Mouse (Mus musculus) C2C12 (cell line): ENCODE results near the gene Cnpy2. TPM values are rescaled to one million over a fixed set of nuclear protein-coding genes. Genes with fewer than 3 reads are reported as not detected.

Experiments used
- H3K27me3 ChIP-seq: one replicate; pipeline ENCODE4 v1.6.1; 2011; ENCODE audit not compliant: control insufficient read depth, insufficient read depth, insufficient read length
- H3K36me3 ChIP-seq: one replicate; pipeline ENCODE4 v1.6.1; 2011; ENCODE audit not compliant: control insufficient read depth, insufficient read depth
- H3K4me3 ChIP-seq: one replicate; pipeline ENCODE4 v1.5.1; 2011; ENCODE audit warnings: mild to moderate bottlenecking, control low read depth; ENCODE audit not compliant: poor library complexity, insufficient read depth, severe bottlenecking
- H3K79me2 ChIP-seq: one replicate; pipeline ENCODE4 v1.6.1; 2011; ENCODE audit not compliant: control insufficient read depth, insufficient read depth
- H3K79me3 ChIP-seq: one replicate; pipeline ENCODE4 v1.6.1; 2011; ENCODE audit warnings: low read depth, control low read depth
- H3ac ChIP-seq: one replicate; pipeline ENCODE3; 2011; ENCODE audit warnings: low read depth; ENCODE audit not compliant: control insufficient read depth, insufficient read length
- CEBPB ChIP-seq: IDR thresholded peaks from one replicate; pipeline ENCODE4 v1.6.1; 2011; ENCODE audit warnings: low read depth, mild to moderate bottlenecking, control low read depth, moderate library complexity
- CTCF ChIP-seq: IDR thresholded peaks from one replicate; pipeline ENCODE4 v1.5.1; 2011; ENCODE audit not compliant: control insufficient read depth, insufficient read depth, insufficient read length
- FOSL1 ChIP-seq: IDR thresholded peaks from one replicate; pipeline ENCODE4 v1.8.0; 2011; ENCODE audit warnings: mild to moderate bottlenecking, low read length; ENCODE audit not compliant: poor library complexity, insufficient read depth, severe bottlenecking
- MAX ChIP-seq: IDR thresholded peaks from one replicate; pipeline ENCODE4 v1.6.1; 2011; ENCODE audit warnings: mild to moderate bottlenecking, control low read depth
- MYOD1 ChIP-seq: IDR thresholded peaks from one replicate; pipeline ENCODE4 v1.6.1; 2011; ENCODE audit warnings: low read depth; ENCODE audit not compliant: control insufficient read depth, insufficient read length
- MYOG ChIP-seq: IDR thresholded peaks from one replicate; pipeline ENCODE4 v1.6.1; 2011; ENCODE audit not compliant: control insufficient read depth, insufficient read length; ENCODE audit errors: extremely low read depth
- USF1 ChIP-seq: IDR thresholded peaks from one replicate; pipeline ENCODE4 v1.6.1; 2011; ENCODE audit warnings: low read depth, mild to moderate bottlenecking, control low read depth, moderate library complexity
- polyA plus RNA-seq: library from polyadenylated mRNA; unstranded; fragments of >200 nt; fragmentation: generic; extraction: Trizol; gene quantifications from one replicate; pipeline ENCODE4 v1.2.1, GENCODE M21; 2012; ENCODE audit warnings: missing spikeins

Gene Cnpy2
- polyA plus RNA-seq, 1 experiment: 102 TPM

- TF ChIP-seq MYOG: no peak
- TF ChIP-seq USF1: no peak
- no peak for TF ChIP-seq CTCF
- TF ChIP-seq FOSL1: no peak
- no peak for TF ChIP-seq CEBPB
- no peak for TF ChIP-seq MAX
- no peak for TF ChIP-seq MYOD1
- Histone ChIP-seq H3K36me3 (peaks cover 54% of the 10 kb centered on the region), H3K27me3 (no peaks in the 10 kb centered on the region), H3ac (no peak overlapping the region), H3K79me3 (peaks cover 64% of the 10 kb centered on the region), H3K4me3 (no peak overlapping the region), H3K79me2 (peaks cover 88% of the 10 kb centered on the region)
These were observed 25.3 kb downstream of the Cnpy2 start for GRCm38 (mm10) chr10:128347541-128347940.

- Histone ChIP-seq H3K36me3 (peaks cover 93% of the 10 kb centered on the region), H3K79me2 (no peaks in the 10 kb centered on the region), H3K27me3 (no peaks in the 10 kb centered on the region), H3K4me3 (no peak overlapping the region), H3ac (no peak overlapping the region), H3K79me3 (peaks cover 2% of the 10 kb centered on the region)
- TF ChIP-seq CTCF: no peak
- TF ChIP-seq FOSL1: no peak
- no peak for TF ChIP-seq MYOD1
- no peak for TF ChIP-seq CEBPB
- TF ChIP-seq MYOG: no peak
- TF ChIP-seq USF1: no peak
- TF ChIP-seq MAX: no peak
These were observed 36.5 kb downstream of the Cnpy2 start for GRCm38 (mm10) chr10:128358796-128359195.

GRCm38 (mm10) chr10:128359226-128359625 lies 37.0 kb downstream of the Cnpy2 start:
- Histone ChIP-seq H3K36me3 (peaks cover 93% of the 10 kb centered on the region), H3ac (no peak overlapping the region), H3K79me3 (peaks cover 2% of the 10 kb centered on the region), H3K79me2 (no peaks in the 10 kb centered on the region), H3K4me3 (no peak overlapping the region), H3K27me3 (no peaks in the 10 kb centered on the region)
- no peak for TF ChIP-seq MYOG
- no peak for TF ChIP-seq FOSL1
- no peak for TF ChIP-seq CEBPB
- no peak for TF ChIP-seq USF1
- TF ChIP-seq CTCF: no peak
- TF ChIP-seq MAX: no peak
- no peak for TF ChIP-seq MYOD1

- no peaks in the 10 kb centered on the region for H3K27me3 ChIP-seq
- peaks cover 81% of the 10 kb centered on the region for H3K36me3 ChIP-seq
- no peak overlapping the region for H3ac ChIP-seq
- TF ChIP-seq FOSL1: no peak
- TF ChIP-seq MAX: no peak
- no peak for TF ChIP-seq CEBPB
- TF ChIP-seq MYOD1: no peak
- no peak for TF ChIP-seq MYOG
- TF ChIP-seq USF1: no peak
- TF ChIP-seq CTCF: no peak
- H3K4me3 ChIP-seq: no peak overlapping the region
- H3K79me2 ChIP-seq: no peaks in the 10 kb centered on the region
- no peaks in the 10 kb centered on the region for H3K79me3 ChIP-seq
These were observed 39.6 kb downstream of the Cnpy2 start for GRCm38 (mm10) chr10:128361836-128362235.

GRCm38 (mm10) chr10:128362568-128362967 lies 40.3 kb downstream of the Cnpy2 start:
- Histone ChIP-seq H3K27me3 (no peaks in the 10 kb centered on the region), H3K79me2 (no peaks in the 10 kb centered on the region), H3K4me3 (no peak overlapping the region), H3K79me3 (no peaks in the 10 kb centered on the region), H3ac (no peak overlapping the region), H3K36me3 (peaks cover 75% of the 10 kb centered on the region)
- no peak for TF ChIP-seq MYOG
- TF ChIP-seq CTCF: peak; percentile 16

GRCm38 (mm10) chr10:128367899-128368401 lies 45.7 kb downstream of the Cnpy2 start:
- Histone ChIP-seq H3K27me3 (no peaks in the 10 kb centered on the region), H3K4me3 (peak overlapping the region; percentile 42), H3ac (peak overlapping the region; percentile 83), H3K36me3 (peaks cover 25% of the 10 kb centered on the region), H3K79me2 (no peaks in the 10 kb centered on the region), H3K79me3 (no peaks in the 10 kb centered on the region)
- no peak for TF ChIP-seq MYOD1
- TF ChIP-seq USF1: no peak
- no peak for TF ChIP-seq MAX
- no peak for TF ChIP-seq MYOG
- no peak for TF ChIP-seq CEBPB
- no peak for TF ChIP-seq FOSL1
- TF ChIP-seq CTCF: no peak
